Mouse (Mus musculus) left cerebral cortex, adult 2 months (tissue): ENCODE measurements at regions not wholly inside any gene's neighbourhood (a gene's known extent, or its start where the extent isn't known, plus 50 kb on each side); places are given as distances from the start of the nearest gene placed in this dataset.
A peak's percentile ranks its signal among the peaks of the same experiment; 100 is the strongest.

Experiments used
- DNase-seq, 2 experiments: peaks; one replicate each; pipeline ENCODE4 v3.0.0; 2021 to 2022; ENCODE audit warnings: low spot score in 2 of 2, mixed read lengths in 1 of 2; ENCODE audit errors: extremely low spot score in 1 of 2
- H3K27ac ChIP-seq: fragments of 200-600 bp; 2 replicates; pipeline ENCODE4 v1.8.1; 2022
- H3K4me3 ChIP-seq: fragments of 200-600 bp; 2 replicates; pipeline ENCODE4 v1.8.1; 2022
- CTCF ChIP-seq: fragments of 200-600 bp; IDR thresholded peaks from 2 replicates; pipeline ENCODE4 v1.8.1; 2022; ENCODE audit warnings: antibody characterized with exemption, mild to moderate bottlenecking, moderate library complexity
- intact Hi-C: fragments of 180-260 bp; cut with DNase I; formaldehyde crosslinking; loops from one replicate; pipeline ENCODE4 v1.15.1; 2025

GRCm38 (mm10) chr13:44206448-44206847 is 421.9 kb downstream of the Cd83 start:
- TF ChIP-seq CTCF: no peak
- Histone ChIP-seq H3K27ac (no peak overlapping the region), H3K4me3 (no peak overlapping the region)
- intact Hi-C loops: no loop called here
- no peak for DNase-seq

GRCm38 (mm10) chr13:44207400-44208005 is 422.9 kb downstream of the Cd83 start:
- intact Hi-C loops: no loop called here
- TF ChIP-seq CTCF: no peak; the same call in 1 of the 2 replicates
- H3K27ac ChIP-seq: no peak overlapping the region
- no peak overlapping the region for H3K4me3 ChIP-seq
- no peak for DNase-seq

GRCm38 (mm10) chr13:44209036-44209435 is 424.5 kb downstream of the Cd83 start:
- intact Hi-C loops: no loop called here
- Histone ChIP-seq H3K4me3 (no peak overlapping the region), H3K27ac (no peak overlapping the region)
- no peak for DNase-seq
- TF ChIP-seq CTCF: no peak; the same call in 1 of the 2 replicates

GRCm38 (mm10) chr13:44210123-44210522 is 425.5 kb downstream of the Cd83 start:
- Histone ChIP-seq H3K4me3 (no peak overlapping the region), H3K27ac (no peak overlapping the region)
- DNase-seq: no peak
- no peak for TF ChIP-seq CTCF
- intact Hi-C loops: no loop called here

GRCm38 (mm10) chr13:44212356-44212755 is 427.8 kb downstream of the Cd83 start:
- intact Hi-C loops: no loop called here
- no peak overlapping the region for H3K4me3 ChIP-seq
- TF ChIP-seq CTCF: no peak
- H3K27ac ChIP-seq: no peak overlapping the region
- no peak for DNase-seq

GRCm38 (mm10) chr13:44212936-44213335 is 428.4 kb downstream of the Cd83 start:
- Histone ChIP-seq H3K4me3 (no peak overlapping the region), H3K27ac (no peak overlapping the region)
- DNase-seq: no peak
- intact Hi-C loops: no loop called here
- no peak for TF ChIP-seq CTCF

GRCm38 (mm10) chr13:44218266-44218665 is 433.7 kb downstream of the Cd83 start:
- DNase-seq: no peak
- intact Hi-C loops: no loop called here
- Histone ChIP-seq H3K4me3 (no peak overlapping the region), H3K27ac (no peak overlapping the region)
- no peak for TF ChIP-seq CTCF

GRCm38 (mm10) chr13:44221721-44222120 is 437.1 kb downstream of the Cd83 start:
- H3K27ac ChIP-seq: peak overlapping the region; percentile 69; the same call in 1 of the 2 replicates
- intact Hi-C loops: no loop called here
- DNase-seq: no peak
- no peak overlapping the region for H3K4me3 ChIP-seq
- no peak for TF ChIP-seq CTCF

- TF ChIP-seq CTCF: no peak
- Histone ChIP-seq H3K27ac (peak overlapping the region; percentile 69), H3K4me3 (no peak overlapping the region)
- intact Hi-C loops: no loop called here
- no peak for DNase-seq
These were observed 437.8 kb downstream of the Cd83 start for GRCm38 (mm10) chr13:44222335-44222734.

- Histone ChIP-seq H3K4me3 (no peak overlapping the region), H3K27ac (peak overlapping the region; percentile 38; the same call in 1 of the 2 replicates)
- no peak for TF ChIP-seq CTCF
- DNase-seq: no peak
- intact Hi-C loops: no loop called here
These were observed 443.3 kb downstream of the Cd83 start for GRCm38 (mm10) chr13:44227706-44228459.

- TF ChIP-seq CTCF: no peak; the same call in 1 of the 2 replicates
- no peak overlapping the region for H3K4me3 ChIP-seq
- no peak for DNase-seq
- intact Hi-C loops: no loop called here
- peak overlapping the region; percentile 54 for H3K27ac ChIP-seq
These were observed 444.1 kb downstream of the Cd83 start for GRCm38 (mm10) chr13:44228540-44229135.

- Histone ChIP-seq H3K27ac (peak overlapping the region; percentile 54), H3K4me3 (no peak overlapping the region)
- intact Hi-C loops: no loop called here
These were observed 444.6 kb downstream of the Cd83 start for GRCm38 (mm10) chr13:44229136-44229611.

More at GRCm38 (mm10) chr13:44229136-44229611, 444.6 kb downstream of the Cd83 start:
- no peak for TF ChIP-seq CTCF
- DNase-seq: no peak
